Mouse (Mus musculus) megakaryocyte-erythroid progenitor cell, adult 5-6 weeks (primary cell): ENCODE measurements around the gene Sval3. TPM values are rescaled to one million over a fixed set of nuclear protein-coding genes. Genes with fewer than 3 reads are reported as not detected.

Experiments
- ATAC-seq: replicated peaks from 2 replicates; pipeline ENCODE4 v1.8.0; 2016; ENCODE audit warnings: mild to moderate bottlenecking, inconsistent platforms; ENCODE audit not compliant: severe bottlenecking, poor library complexity, low FRiP score, low TSS enrichment
- total RNA-seq, 2 experiments: library from RNA; stranded (forward) in 1 of 2; stranded (reverse) in 1 of 2; fragments of 200-1000, 215-1000 nt in 1 of 2; fragments of >200 nt in 1 of 2; fragmentation: Nextera tagmentation in 1 of 2; gene quantifications; 2 replicates each; pipeline ENCODE4 v1.2.3; 2014 to 2017

Sval3 gene
- total RNA-seq (2014; fragmentation: Nextera tagmentation) (not detected in 2 replicates), total RNA-seq (2017) (not detected in 2 replicates)

DNA sequence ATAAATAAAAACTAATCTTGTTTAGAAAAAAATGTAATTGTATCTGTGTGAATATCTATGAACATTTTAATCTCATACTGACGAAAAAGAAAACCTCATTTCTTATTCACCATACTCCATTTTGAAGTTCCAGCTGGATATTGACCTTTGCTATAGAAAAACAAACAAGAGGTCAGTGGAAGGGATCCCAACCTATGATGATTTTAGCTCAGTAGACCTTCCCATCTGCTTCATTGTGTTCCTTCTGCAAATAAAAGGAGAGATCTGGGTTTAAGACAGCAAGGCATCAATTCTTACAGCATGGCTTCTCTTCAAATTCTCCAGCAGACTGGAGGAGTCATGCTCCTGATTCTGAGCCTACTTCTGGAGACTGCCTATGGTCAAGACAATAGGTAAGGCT is at the start of gene Sval3:
TSS of gene Sval3 (plus strand) at position 301 of the 400 bp plus-strand sequence.
- ATAC-seq = no peak

DNA sequence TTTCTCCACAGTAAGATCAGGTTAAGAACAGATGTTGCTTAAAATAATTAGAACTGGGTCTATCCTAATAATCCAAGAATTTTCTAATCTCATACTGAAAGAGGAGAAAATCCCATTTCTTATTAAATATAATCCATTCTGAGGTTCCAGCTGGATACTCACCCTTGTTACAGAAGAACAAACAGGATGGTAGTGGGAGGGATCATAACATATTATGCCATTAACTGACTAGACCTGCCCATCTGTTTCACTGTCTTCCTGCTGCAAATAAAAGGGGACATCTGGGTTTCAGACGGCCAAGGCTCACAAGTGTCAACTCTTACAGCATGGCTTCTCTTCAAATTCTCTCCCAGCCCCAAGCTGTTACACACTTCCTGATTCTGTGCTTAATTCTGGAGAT is 16.6 kb upstream of the Sval3 start, which contains the start of gene Sval1:
TSS of gene Sval1 (plus strand) at position 301 of the 400 bp plus-strand sequence.
- ATAC-seq = no peak

Other genes with a start within 250 kb of the Sval3 start
- gene Olfr459, start 193.0 kb upstream of the Sval3 start, total RNA-seq (2014; fragmentation: Nextera tagmentation) = not detected in 2 replicates
- not detected in 2 replicates for gene Olfr459, start 193.0 kb upstream of the Sval3 start, total RNA-seq (2017)
- gene Pip, start 120.6 kb upstream of the Sval3 start, total RNA-seq (2014; fragmentation: Nextera tagmentation) = not detected in 2 replicates
- not detected in 2 replicates for gene Pip, start 120.6 kb upstream of the Sval3 start, total RNA-seq (2017)
- not detected in 2 replicates for gene Sval2, start 115.2 kb upstream of the Sval3 start, total RNA-seq (2014; fragmentation: Nextera tagmentation)
- not detected in 2 replicates for gene Sval2, start 115.2 kb upstream of the Sval3 start, total RNA-seq (2017)
- gene Sval1, start 16.5 kb upstream of the Sval3 start, total RNA-seq (2014; fragmentation: Nextera tagmentation) = not detected in 2 replicates
- not detected in 2 replicates for gene Sval1, start 16.5 kb upstream of the Sval3 start, total RNA-seq (2017)
- gene Sva, start 70.3 kb downstream of the Sval3 start, total RNA-seq (2014; fragmentation: Nextera tagmentation) = not detected in 2 replicates
- gene Sva, start 70.3 kb downstream of the Sval3 start, total RNA-seq (2017) = not detected in 2 replicates
- not detected in 2 replicates for gene Tas2r139, start 172.8 kb downstream of the Sval3 start, total RNA-seq (2014; fragmentation: Nextera tagmentation)
- gene Tas2r139, start 172.8 kb downstream of the Sval3 start, total RNA-seq (2017) = not detected in 2 replicates
- not detected in 2 replicates for gene Tas2r144, start 247.2 kb downstream of the Sval3 start, total RNA-seq (2014; fragmentation: Nextera tagmentation)
- gene Tas2r144, start 247.2 kb downstream of the Sval3 start, total RNA-seq (2017) = not detected in 2 replicates